Mouse (Mus musculus) liver, embryonic 16.5 days (tissue): ENCODE data around the gene Fmnl2. TPM values are rescaled to one million over a fixed set of nuclear protein-coding genes. Genes with fewer than 3 reads are reported as not detected.

Experiments used
- ATAC-seq: fragments of 200-750 bp; cut with Nextera tagmentation; 2 replicates; pipeline ENCODE4 v1.8.0; 2017; ENCODE audit warnings: low read depth, mild to moderate bottlenecking, moderate number of reproducible peaks, moderate library complexity
- H3K27ac ChIP-seq: fragments of 300-500 bp; sonication (generic); 2 replicates; pipeline ENCODE4 v1.5.1; 2014; ENCODE audit warnings: mild to moderate bottlenecking, low read length
- H3K27me3 ChIP-seq: fragments of 300-500 bp; sonication (generic); 2 replicates; pipeline ENCODE4 v1.6.1; 2014; ENCODE audit warnings: low read depth, low read length, mixed read lengths; ENCODE audit not compliant: control insufficient read depth, insufficient read depth
- H3K36me3 ChIP-seq: fragments of 300-500 bp; sonication (generic); 2 replicates; pipeline ENCODE4 v1.6.1; 2014; ENCODE audit warnings: mild to moderate bottlenecking; ENCODE audit not compliant: control insufficient read depth, insufficient read depth
- H3K4me1 ChIP-seq: fragments of 300-500 bp; sonication (generic); 2 replicates; pipeline ENCODE4 v1.6.1; 2014; ENCODE audit warnings: low read depth, low read length, mixed read lengths; ENCODE audit not compliant: control insufficient read depth
- H3K4me2 ChIP-seq: fragments of 300-500 bp; sonication (generic); 2 replicates; pipeline ENCODE4 v1.6.1; 2014; ENCODE audit warnings: low read depth, low read length, mixed read lengths
- H3K4me3 ChIP-seq: fragments of 300-500 bp; sonication (generic); 2 replicates; pipeline ENCODE4 v1.5.1; 2014; ENCODE audit warnings: low read depth, mild to moderate bottlenecking, low read length
- H3K9ac ChIP-seq: fragments of 300-500 bp; sonication (generic); 2 replicates; pipeline ENCODE4 v1.6.1; 2014; ENCODE audit warnings: low read depth, low read length
- H3K9me3 ChIP-seq: fragments of 300-500 bp; sonication (generic); replicated peaks from 2 replicates; pipeline ENCODE4 v1.6.1; 2016; ENCODE audit warnings: low read length; ENCODE audit not compliant: control insufficient read depth
- WGBS: fragments of 180-500 bp; shearing (Covaris S2); extraction: QIAGEN DNeasy Blood & Tissue Kit; methylation state at CpG from one replicate; pipeline ENCODE4 v1.1.7; 2014; ENCODE audit not compliant: insufficient replicate concordance; 5-methylcytosine and 5-hydroxymethylcytosine counted together
- polyA plus RNA-seq: library from polyadenylated mRNA; unstranded; fragments of >200 nt; fragmentation: Nextera tagmentation; extraction: Ambion mirVana; gene quantifications from 2 replicates; pipeline ENCODE4 v1.2.1, GENCODE M21; 2015

Fmnl2 gene
- polyA plus RNA-seq, 1 experiment from 2014 or later = 0.53 TPM

GRCm38 (mm10) chr2:53070607-53071006, 212.9 kb downstream of the Fmnl2 start:
- 4% methylated on average over 1 of the region's 1 CpGs for WGBS
- no peak overlapping the region for H3K27ac ChIP-seq
- no peak for ATAC-seq

DNA sequence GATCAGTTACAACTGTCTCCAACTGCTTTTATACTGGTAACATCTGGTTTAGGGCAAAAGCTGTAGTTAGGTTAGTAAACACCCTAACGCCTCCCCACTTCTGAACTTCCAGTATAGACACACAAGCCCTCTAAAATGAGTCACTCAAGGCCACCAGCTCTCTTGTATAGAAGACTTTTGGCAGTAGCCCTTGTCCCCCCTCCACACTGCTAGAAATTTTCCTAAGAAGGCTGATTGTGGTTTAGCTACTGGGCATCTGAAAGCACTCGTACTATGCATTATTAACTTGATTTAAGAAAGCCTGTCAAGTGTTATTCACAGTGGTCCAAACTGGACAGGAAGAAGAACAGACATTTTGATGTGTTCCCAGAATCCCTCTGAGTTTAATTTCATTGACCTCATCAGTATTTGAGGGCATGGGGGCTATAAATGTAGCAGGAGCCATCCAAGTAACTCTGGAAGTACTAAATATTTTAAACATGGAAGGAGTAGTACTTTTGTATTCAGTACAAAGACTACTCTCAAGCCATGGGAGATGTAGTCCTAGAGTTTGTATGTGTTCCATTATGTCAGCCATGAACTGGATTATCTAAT, 222.1 kb downstream of the Fmnl2 start:
- ATAC-seq = no peak
- Histone ChIP-seq H3K9ac (no peak overlapping the region), H3K4me1 (no peaks in the 10 kb centered on the region), H3K4me3 (no peak overlapping the region), H3K27me3 (no peaks in the 10 kb centered on the region), H3K27ac (no peak overlapping the region), H3K4me2 (no peak overlapping the region), H3K36me3 (no peaks in the 10 kb centered on the region), H3K9me3 (no peaks in the 10 kb centered on the region)
- WGBS = 55% methylated on average over 2 of the region's 2 CpGs

More at GRCm38 (mm10) chr2:53070607-53071006, 212.9 kb downstream of the Fmnl2 start:
- no peaks in the 10 kb centered on the region for H3K4me1 ChIP-seq
- H3K27me3 ChIP-seq = no peaks in the 10 kb centered on the region
- H3K9ac ChIP-seq = no peak overlapping the region
- H3K9me3 ChIP-seq = no peaks in the 10 kb centered on the region
- H3K36me3 ChIP-seq = no peaks in the 10 kb centered on the region
- no peak overlapping the region for H3K4me2 ChIP-seq
- H3K4me3 ChIP-seq = no peak overlapping the region

DNA sequence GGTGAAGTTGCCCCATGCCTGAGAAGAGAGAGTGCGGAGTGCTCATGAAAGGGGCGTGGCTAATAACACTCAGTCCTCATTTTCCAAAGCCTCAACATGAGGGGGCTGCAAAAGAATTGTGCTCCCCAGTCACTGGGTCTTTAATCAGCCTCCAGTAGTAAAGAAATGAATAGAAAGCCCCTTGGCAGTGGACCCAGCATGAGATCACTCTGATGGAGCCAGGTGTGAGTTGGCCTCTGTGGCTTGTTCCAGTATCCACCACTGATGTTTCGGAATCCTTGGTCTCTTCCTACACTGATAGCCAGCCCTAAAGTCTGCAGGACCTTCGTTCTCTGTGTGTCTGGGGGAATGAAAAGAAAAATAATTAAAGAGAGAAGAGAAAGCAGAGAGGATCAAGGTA, 224.4 kb downstream of the Fmnl2 start:
- no peak overlapping the region for H3K4me2 ChIP-seq
- 74% methylated on average over 4 of the region's 4 CpGs for WGBS
- no peaks in the 10 kb centered on the region for H3K9me3 ChIP-seq
- no peak overlapping the region for H3K4me3 ChIP-seq
- no peaks in the 10 kb centered on the region for H3K36me3 ChIP-seq
- no peak overlapping the region for H3K9ac ChIP-seq
- no peaks in the 10 kb centered on the region for H3K27me3 ChIP-seq
- H3K4me1 ChIP-seq = no peaks in the 10 kb centered on the region
- no peak overlapping the region for H3K27ac ChIP-seq
- no peak for ATAC-seq

GRCm38 (mm10) chr2:53082501-53082900, 224.8 kb downstream of the Fmnl2 start:
- Histone ChIP-seq H3K9ac (no peak overlapping the region), H3K9me3 (no peaks in the 10 kb centered on the region), H3K4me3 (no peak overlapping the region), H3K4me1 (no peaks in the 10 kb centered on the region), H3K27me3 (no peaks in the 10 kb centered on the region), H3K36me3 (no peaks in the 10 kb centered on the region), H3K4me2 (no peak overlapping the region), H3K27ac (no peak overlapping the region)
- no peak for ATAC-seq
- WGBS = 81% methylated on average over 5 of the region's 5 CpGs

- Histone ChIP-seq H3K4me2 (no peak overlapping the region), H3K27me3 (no peaks in the 10 kb centered on the region), H3K27ac (no peak overlapping the region), H3K4me3 (no peak overlapping the region), H3K4me1 (no peaks in the 10 kb centered on the region), H3K9ac (no peak overlapping the region), H3K9me3 (no peaks in the 10 kb centered on the region), H3K36me3 (no peaks in the 10 kb centered on the region)
- ATAC-seq = no peak
- 9% methylated on average over 1 of the region's 1 CpGs for WGBS
These were observed 225.6 kb downstream of the Fmnl2 start for GRCm38 (mm10) chr2:53083241-53083640.

DNA sequence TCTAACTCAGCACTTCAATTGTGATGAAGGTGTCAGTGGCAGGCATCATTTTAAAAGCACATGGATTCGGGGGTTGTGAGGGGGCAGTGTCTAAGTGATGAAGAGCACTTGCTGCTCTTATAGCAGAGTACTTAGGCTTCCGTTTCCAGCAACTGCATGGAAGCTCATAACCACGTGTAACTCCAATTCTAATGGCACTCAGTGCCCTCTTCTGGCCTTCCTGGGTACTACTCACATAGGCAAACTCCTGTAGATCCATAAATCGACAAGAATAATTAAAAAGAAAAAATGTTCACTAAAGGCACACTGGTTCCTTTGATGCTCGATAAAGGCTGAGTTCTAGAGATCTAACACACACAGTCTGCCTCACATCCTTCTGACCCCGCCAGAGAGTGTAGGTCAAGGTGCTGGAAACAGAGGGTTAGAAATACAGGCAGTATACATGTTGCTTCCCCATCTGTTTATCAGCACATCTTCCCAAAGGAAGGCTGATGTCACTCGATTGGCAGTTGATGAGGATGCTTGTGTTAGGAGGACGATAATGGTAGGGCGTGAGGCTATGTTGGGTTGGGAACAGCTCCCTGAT, 228.1 kb downstream of the Fmnl2 start:
- no peak for ATAC-seq

GRCm38 (mm10) chr2:53088744-53089143, 231.1 kb downstream of the Fmnl2 start:
- H3K9me3 ChIP-seq = no peaks in the 10 kb centered on the region
- H3K27ac ChIP-seq = no peak overlapping the region
- H3K4me2 ChIP-seq = no peak overlapping the region
- no peak for ATAC-seq
- no peak overlapping the region for H3K9ac ChIP-seq
- H3K27me3 ChIP-seq = no peaks in the 10 kb centered on the region
- no peaks in the 10 kb centered on the region for H3K36me3 ChIP-seq
- H3K4me3 ChIP-seq = no peak overlapping the region
- WGBS = 41% methylated on average over 3 of the region's 3 CpGs
- H3K4me1 ChIP-seq = no peaks in the 10 kb centered on the region

More for the DNA sequence above, 228.1 kb downstream of the Fmnl2 start:
- no peaks in the 10 kb centered on the region for H3K9me3 ChIP-seq
- H3K4me1 ChIP-seq = no peaks in the 10 kb centered on the region
- 34% methylated on average over 9 of the region's 9 CpGs for WGBS
- no peak overlapping the region for H3K4me2 ChIP-seq
- H3K9ac ChIP-seq = no peak overlapping the region
- no peak overlapping the region for H3K27ac ChIP-seq
- no peaks in the 10 kb centered on the region for H3K36me3 ChIP-seq
- H3K4me3 ChIP-seq = no peak overlapping the region
- H3K27me3 ChIP-seq = no peaks in the 10 kb centered on the region

DNA sequence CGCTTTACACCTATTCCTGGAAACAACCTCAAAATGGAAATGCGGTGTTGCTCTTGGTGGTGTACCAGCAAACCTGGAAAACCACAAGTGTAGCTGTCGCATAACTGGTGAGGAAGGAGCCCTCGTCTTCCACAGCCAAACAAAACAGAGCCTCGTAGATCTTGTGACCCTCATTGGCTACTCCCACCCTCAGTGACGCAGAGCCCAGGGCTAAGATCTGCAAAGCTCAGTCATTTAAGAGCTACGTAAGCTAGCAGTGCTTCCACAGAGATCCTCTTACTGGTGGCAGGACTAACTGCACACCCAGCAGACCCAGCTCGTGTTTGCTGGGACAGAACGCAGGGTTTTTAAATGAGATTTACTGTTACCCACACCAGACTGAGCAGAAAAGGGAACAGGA, 237.4 kb downstream of the Fmnl2 start:
- no peaks in the 10 kb centered on the region for H3K36me3 ChIP-seq
- no peak overlapping the region for H3K4me3 ChIP-seq
- no peak overlapping the region for H3K9ac ChIP-seq
- no peak for ATAC-seq
- WGBS = 59% methylated on average over 9 of the region's 9 CpGs
- no peaks in the 10 kb centered on the region for H3K27me3 ChIP-seq
- no peaks in the 10 kb centered on the region for H3K9me3 ChIP-seq
- H3K4me2 ChIP-seq = no peak overlapping the region
- H3K4me1 ChIP-seq = no peaks in the 10 kb centered on the region
- H3K27ac ChIP-seq = no peak overlapping the region

DNA sequence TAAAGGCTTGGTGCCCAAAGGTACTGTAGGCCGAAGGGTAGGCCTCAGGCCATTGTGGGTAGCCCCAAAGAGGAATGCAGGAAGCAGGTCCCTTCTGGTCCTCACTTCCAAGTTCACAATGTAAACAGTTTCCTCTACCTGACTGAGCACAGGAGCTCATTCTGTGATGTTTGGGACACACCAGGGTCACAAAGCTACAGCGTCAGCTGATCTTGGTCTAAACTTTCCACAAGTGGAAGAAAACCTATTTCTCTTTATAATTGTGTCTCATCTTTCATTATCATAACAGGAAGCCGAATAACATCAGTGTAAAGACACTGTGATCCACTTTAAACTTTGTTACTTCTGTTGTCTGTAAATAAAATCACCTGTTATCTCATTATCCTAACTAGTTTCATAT, 237.8 kb downstream of the Fmnl2 start:
- H3K27me3 ChIP-seq = no peaks in the 10 kb centered on the region
- no peak overlapping the region for H3K27ac ChIP-seq
- no peak for ATAC-seq
- H3K4me1 ChIP-seq = no peaks in the 10 kb centered on the region
- no peaks in the 10 kb centered on the region for H3K36me3 ChIP-seq
- no peak overlapping the region for H3K4me3 ChIP-seq
- 59% methylated on average over 3 of the region's 3 CpGs for WGBS
- H3K9ac ChIP-seq = no peak overlapping the region
- H3K4me2 ChIP-seq = no peak overlapping the region
- no peaks in the 10 kb centered on the region for H3K9me3 ChIP-seq
